Mouse (Mus musculus) spleen, adult 2 months (tissue): Measurements from ENCODE around the gene Rbm12.

Experiments used
- CTCF ChIP-seq: fragments of 200-500 bp; IDR thresholded peaks from 2 replicates; pipeline ENCODE4 v1.5.1; 2011; ENCODE audit warnings: mild to moderate bottlenecking, inconsistent platforms; ENCODE audit not compliant: insufficient read depth, insufficient read length, insufficient replicate concordance; ENCODE audit errors: extremely low read depth
- POLR2A ChIP-seq: fragments of 200-500 bp; IDR thresholded peaks from 2 replicates; pipeline ENCODE4 v1.6.1; 2011; ENCODE audit warnings: low read depth, low read length, inconsistent platforms

DNA sequence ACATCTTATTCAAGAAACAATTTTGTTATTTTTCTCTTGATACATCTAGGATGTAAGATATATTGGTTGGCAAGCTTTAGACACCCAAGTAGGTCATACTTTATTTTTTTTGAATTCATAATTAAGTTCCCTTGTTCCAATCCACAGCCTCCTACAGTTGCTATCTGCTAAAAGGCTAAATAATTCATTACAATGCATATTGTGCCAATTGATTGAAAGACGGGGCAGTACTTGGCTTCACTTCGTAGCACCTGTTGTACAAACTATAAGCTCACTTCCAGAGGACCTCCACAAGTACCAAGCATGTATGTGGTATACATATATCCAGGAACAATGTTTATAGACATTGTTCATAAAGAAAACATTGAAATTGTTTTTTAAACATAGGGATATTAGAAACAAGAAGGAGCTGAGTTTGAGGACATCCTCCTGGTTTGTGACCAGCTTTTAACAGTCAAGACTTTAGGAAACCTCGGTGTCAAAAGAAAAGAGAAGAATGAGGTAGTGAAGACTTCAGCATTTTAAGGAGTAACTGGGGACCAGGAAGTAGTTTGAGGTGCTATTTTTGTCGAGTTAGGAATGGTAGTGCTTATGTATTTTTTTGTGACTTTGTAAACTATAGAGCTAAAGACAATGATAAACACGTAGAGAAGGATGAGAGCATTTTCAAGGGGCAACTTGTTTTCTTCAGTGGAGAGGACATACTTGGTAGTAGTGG is 34.7 kb upstream of the Rbm12 start:
- no peak for TF ChIP-seq POLR2A
- TF ChIP-seq CTCF: no peak
